Mouse (Mus musculus) brain, embryonic 14.5 days (tissue): ENCODE measurements around the gene Fut2. TPM values are rescaled to one million over a fixed set of nuclear protein-coding genes. Genes with fewer than 3 reads are reported as not detected.
A peak's percentile ranks its signal among the peaks of the same experiment; 100 is the strongest.

Experiments
- DNase-seq: peaks from one replicate; pipeline ENCODE4 v3.0.0-alpha.2; 2011; ENCODE audit warnings: low read depth
- CTCF ChIP-seq: fragments of 200-500 bp; IDR thresholded peaks from 2 replicates; pipeline ENCODE4 v1.5.1; 2012; ENCODE audit warnings: inconsistent platforms, mild to moderate bottlenecking, moderate library complexity, borderline replicate concordance; ENCODE audit not compliant: insufficient read depth, insufficient read length; ENCODE audit errors: extremely low read depth
- POLR2A ChIP-seq: fragments of 200-500 bp; IDR thresholded peaks from 2 replicates; pipeline ENCODE4 v1.6.1; 2012; ENCODE audit warnings: mild to moderate bottlenecking, inconsistent platforms, borderline replicate concordance; ENCODE audit not compliant: poor library complexity, insufficient read depth, insufficient read length, severe bottlenecking; ENCODE audit errors: extremely low read depth
- polyA plus RNA-seq: library from polyadenylated mRNA; depleted of rRNA; stranded (reverse); fragments of >200 nt; gene quantifications from 2 replicates; pipeline ENCODE4 v1.2.3, GENCODE M21; 2012; rRNA removed

Gene Fut2
- polyA plus RNA-seq, 1 experiment, result 0.10 TPM

- TF ChIP-seq CTCF (no peak), POLR2A (no peak)
- DNase-seq, result no peak
These were observed 40.7 kb downstream of the Fut2 start for GRCm38 (mm10) chr7:45625481-45625880.

- no peak for DNase-seq
- TF ChIP-seq CTCF, result no peak
- TF ChIP-seq POLR2A, result no peak
These were observed 41.5 kb downstream of the Fut2 start for GRCm38 (mm10) chr7:45624718-45625117.

GRCm38 (mm10) chr7:45623507-45623906 is 42.7 kb downstream of the Fut2 start:
- TF ChIP-seq POLR2A, result no peak
- TF ChIP-seq CTCF, result no peak
- peak; percentile 47 for DNase-seq

GRCm38 (mm10) chr7:45621443-45621842 is 44.8 kb downstream of the Fut2 start, which contains the start of gene Izumo1:
Gene Izumo1, plus strand, starts transcription at chr7:45621811.
- no peak for DNase-seq
- no peak for TF ChIP-seq CTCF
- TF ChIP-seq POLR2A, result no peak

- TF ChIP-seq CTCF (no peak), POLR2A (no peak)
- no peak for DNase-seq
These were observed 46.6 kb downstream of the Fut2 start for GRCm38 (mm10) chr7:45619592-45619991.

GRCm38 (mm10) chr7:45618316-45618715 is 47.9 kb downstream of the Fut2 start:
- no peak for TF ChIP-seq CTCF
- TF ChIP-seq POLR2A, result no peak
- no peak for DNase-seq

- DNase-seq, result no peak
- no peak for TF ChIP-seq POLR2A
- no peak for TF ChIP-seq CTCF
These were observed 49.0 kb downstream of the Fut2 start, which contains the start of gene Fut1 for GRCm38 (mm10) chr7:45617042-45617695. Gene Fut1, plus strand, starts transcription at chr7:45617289.

GRCm38 (mm10) chr7:45616277-45616676 is 49.9 kb downstream of the Fut2 start:
- no peak for DNase-seq
- TF ChIP-seq POLR2A (no peak), CTCF (no peak)

GRCm38 (mm10) chr7:45609511-45609910 is 56.7 kb downstream of the Fut2 start:
- TF ChIP-seq POLR2A (no peak), CTCF (no peak)

GRCm38 (mm10) chr7:45605704-45606289 is 60.4 kb downstream of the Fut2 start:
- DNase-seq, result no peak
- TF ChIP-seq CTCF (no peak), POLR2A (no peak)

More at GRCm38 (mm10) chr7:45609511-45609910, 56.7 kb downstream of the Fut2 start:
- no peak for DNase-seq

- DNase-seq, result no peak
- TF ChIP-seq CTCF, result no peak
- no peak for TF ChIP-seq POLR2A
These were observed 67.0 kb downstream of the Fut2 start for GRCm38 (mm10) chr7:45598960-45599879.

Other genes starting within 250 kb of the Fut2 start
- gene Lhb, start 245.6 kb downstream of the Fut2 start, polyA plus RNA-seq, result 1.1 and 1.7 TPM in 2 replicates
- gene Gys1, start 231.6 kb downstream of the Fut2 start, polyA plus RNA-seq, result 26.7 and 30.6 TPM in 2 replicates
- 125 and 158 TPM in 2 replicates for gene Ruvbl2, start 228.3 kb downstream of the Fut2 start, polyA plus RNA-seq
- gene Ftl1, start 206.5 kb downstream of the Fut2 start, polyA plus RNA-seq, result 2,346 and 2,481 TPM in 2 replicates
- 168 and 237 TPM in 2 replicates for gene Bax, start 199.5 kb downstream of the Fut2 start, polyA plus RNA-seq
- gene Tulp2, start 184.5 kb downstream of the Fut2 start, polyA plus RNA-seq, result 0.11 and 0.18 TPM in 2 replicates
- gene Gm45808, start 179.6 kb downstream of the Fut2 start, polyA plus RNA-seq, result 0.30 TPM in 1 of 2 replicates, not detected in the other
- gene Dhdh, start 177.6 kb downstream of the Fut2 start, polyA plus RNA-seq, result 2.0 and 2.8 TPM in 2 replicates
- gene Nucb1, start 156.0 kb downstream of the Fut2 start, polyA plus RNA-seq, result 92.0 and 111 TPM in 2 replicates
- 13.5 and 14.5 TPM in 2 replicates for gene Ppp1r15a, start 140.1 kb downstream of the Fut2 start, polyA plus RNA-seq
- gene Plekha4, start 140.1 kb downstream of the Fut2 start, polyA plus RNA-seq, result 1.7 and 3.6 TPM in 2 replicates
- gene Hsd17b14, start 111.5 kb downstream of the Fut2 start, polyA plus RNA-seq, result 0.25 and 0.44 TPM in 2 replicates
- gene Bcat2, start 96.2 kb downstream of the Fut2 start, polyA plus RNA-seq, result 29.5 and 40.2 TPM in 2 replicates
- 0.13 TPM in 1 of 2 replicates, not detected in the other for gene Fgf21, start 50.9 kb downstream of the Fut2 start, polyA plus RNA-seq
- 0.06 and 0.14 TPM in 2 replicates for gene Fut1, start 49.1 kb downstream of the Fut2 start, polyA plus RNA-seq
- gene Izumo1, start 44.6 kb downstream of the Fut2 start, polyA plus RNA-seq, result 0.13 and 0.16 TPM in 2 replicates
- 11.6 and 17.6 TPM in 2 replicates for gene Rasip1, start 38.9 kb downstream of the Fut2 start, polyA plus RNA-seq
- 3.2 and 4.0 TPM in 2 replicates for gene Mamstr, start 26.4 kb downstream of the Fut2 start, polyA plus RNA-seq
- gene Ntn5, start 17.6 kb upstream of the Fut2 start, polyA plus RNA-seq, result 0.64 and 2.1 TPM in 2 replicates
- 0.66 and 1.1 TPM in 2 replicates for gene Sec1, start 28.0 kb upstream of the Fut2 start, polyA plus RNA-seq
- 81.4 and 108 TPM in 2 replicates for gene Car11, start 33.4 kb upstream of the Fut2 start, polyA plus RNA-seq
- 7.6 and 8.4 TPM in 2 replicates for gene Dbp, start 38.7 kb upstream of the Fut2 start, polyA plus RNA-seq
- 640 and 749 TPM in 2 replicates for gene Rpl18, start 49.1 kb upstream of the Fut2 start, polyA plus RNA-seq
- 33.0 and 39.8 TPM in 2 replicates for gene Sphk2, start 51.6 kb upstream of the Fut2 start, polyA plus RNA-seq
- gene Fam83e, start 54.8 kb upstream of the Fut2 start, polyA plus RNA-seq, result 0.68 and 0.83 TPM in 2 replicates
- not detected in 2 replicates for gene Spaca4, start 59.4 kb upstream of the Fut2 start, polyA plus RNA-seq
- gene Lmtk3, start 117.3 kb upstream of the Fut2 start, polyA plus RNA-seq, result 328 and 336 TPM in 2 replicates
- 2.0 and 2.3 TPM in 2 replicates for gene Sult2b1, start 118.3 kb upstream of the Fut2 start, polyA plus RNA-seq
- gene Cyth2, start 148.2 kb upstream of the Fut2 start, polyA plus RNA-seq, result 246 and 277 TPM in 2 replicates
- gene Kcnj14, start 158.4 kb upstream of the Fut2 start, polyA plus RNA-seq, result 1.3 and 1.9 TPM in 2 replicates
- gene Grwd1, start 164.6 kb upstream of the Fut2 start, polyA plus RNA-seq, result 23.4 and 25.5 TPM in 2 replicates
- gene Kdelr1, start 206.4 kb upstream of the Fut2 start, polyA plus RNA-seq, result 197 and 238 TPM in 2 replicates
- 13.2 and 31.1 TPM in 2 replicates for gene Grin2d, start 212.0 kb upstream of the Fut2 start, polyA plus RNA-seq
- gene Syngr4, start 230.3 kb upstream of the Fut2 start, polyA plus RNA-seq, result 0.30 and 0.41 TPM in 2 replicates
- 19.1 and 23.3 TPM in 2 replicates for gene Tmem143, start 230.5 kb upstream of the Fut2 start, polyA plus RNA-seq